Mouse (Mus musculus) intestine, embryonic 15.5 days (tissue): ENCODE results near the gene Gm10160. TPM values are rescaled to one million over a fixed set of nuclear protein-coding genes. Genes with fewer than 3 reads are reported as not detected.

Source experiments
- ATAC-seq: fragments of 200-750 bp; cut with Nextera tagmentation; 2 replicates; pipeline ENCODE4 v1.8.0; 2017; ENCODE audit warnings: moderate TSS enrichment, moderate library complexity
- H3K27ac ChIP-seq: fragments of 300-500 bp; sonication (generic); 2 replicates; pipeline ENCODE4 v1.5.1; 2015; ENCODE audit warnings: mild to moderate bottlenecking, inconsistent platforms
- H3K27me3 ChIP-seq: fragments of 300-500 bp; sonication (generic); replicated peaks from 2 replicates; pipeline ENCODE4 v1.6.1; 2015; ENCODE audit warnings: inconsistent platforms
- H3K36me3 ChIP-seq: fragments of 300-500 bp; sonication (generic); 2 replicates; pipeline ENCODE4 v1.6.1; 2015; ENCODE audit warnings: inconsistent platforms
- H3K4me1 ChIP-seq: fragments of 300-500 bp; sonication (generic); replicated peaks from 2 replicates; pipeline ENCODE4 v1.6.1; 2015; ENCODE audit warnings: inconsistent platforms
- H3K4me2 ChIP-seq: fragments of 300-500 bp; sonication (generic); replicated peaks from 2 replicates; pipeline ENCODE4 v1.6.1; 2015; ENCODE audit warnings: mild to moderate bottlenecking, inconsistent platforms
- H3K4me3 ChIP-seq: fragments of 300-500 bp; sonication (generic); replicated peaks from 2 replicates; pipeline ENCODE4 v1.5.1; 2015; ENCODE audit warnings: inconsistent platforms
- H3K9ac ChIP-seq: fragments of 300-500 bp; sonication (generic); 2 replicates; pipeline ENCODE4 v1.6.1; 2015; ENCODE audit warnings: inconsistent platforms
- H3K9me3 ChIP-seq: fragments of 300-500 bp; sonication (generic); 2 replicates; pipeline ENCODE4 v1.6.1; 2016; ENCODE audit warnings: inconsistent platforms
- WGBS: fragments of 180-500 bp; shearing (Covaris S2); methylation state at CpG from one replicate; pipeline ENCODE4 v1.1.7; 2015; 5-methylcytosine and 5-hydroxymethylcytosine counted together
- polyA plus RNA-seq: library from polyadenylated mRNA; unstranded; fragments of >200 nt; fragmentation: Nextera tagmentation; extraction: Ambion mirVana; gene quantifications from 2 replicates; pipeline ENCODE4 v1.2.1, GENCODE M21; 2015

Gene Gm10160
- polyA plus RNA-seq, 1 experiment from 2014 or later, result not detected

DNA sequence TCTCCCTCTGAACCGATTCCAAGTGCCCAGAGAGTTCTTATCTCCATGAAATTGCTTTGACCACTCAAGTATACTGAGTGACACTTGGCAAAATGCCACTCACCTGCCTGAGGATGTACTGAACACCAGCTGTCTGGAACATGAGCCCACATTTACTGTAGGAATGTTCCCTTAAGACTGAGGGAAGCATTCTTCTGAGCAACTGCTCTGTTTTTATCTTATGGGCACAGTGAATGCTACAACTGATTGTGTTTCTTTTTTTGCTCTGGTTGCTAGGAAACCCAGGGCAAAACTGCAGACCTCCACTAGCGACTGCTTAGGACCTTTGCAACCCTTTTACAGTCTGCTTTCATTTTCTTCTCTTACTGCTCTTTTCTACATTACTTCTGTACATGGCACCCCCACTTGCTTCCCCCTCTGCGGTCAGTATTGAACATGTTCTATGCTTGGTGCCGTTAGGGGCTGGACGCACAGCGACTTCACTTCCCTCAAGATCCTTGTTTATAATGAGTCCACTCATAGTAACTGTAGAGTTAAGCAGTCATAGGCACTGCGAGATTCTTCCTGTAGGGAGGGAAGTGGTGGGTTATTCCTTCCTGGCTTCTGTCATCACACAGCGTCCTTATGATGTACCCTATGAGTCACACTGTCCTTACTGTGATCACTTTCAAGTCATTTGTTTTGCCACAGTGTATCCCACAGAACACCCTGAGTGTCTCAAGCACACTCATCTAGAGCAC, 856 bp downstream of the Gm10160 start:
- H3K27me3 ChIP-seq, result peaks cover 23% of the 10 kb centered on the region
- H3K9me3 ChIP-seq, result no peaks in the 10 kb centered on the region
- H3K9ac ChIP-seq, result no peak overlapping the region
- H3K36me3 ChIP-seq, result no peaks in the 10 kb centered on the region
- peak; percentile 49; the same call in 1 of the 2 replicates for ATAC-seq
- H3K4me1 ChIP-seq, result peaks cover 7% of the 10 kb centered on the region
- WGBS, result 53% methylated on average over 8 of the region's 8 CpGs
- H3K4me3 ChIP-seq, result no peak overlapping the region
- H3K27ac ChIP-seq, result no peak overlapping the region
- H3K4me2 ChIP-seq, result no peak overlapping the region

DNA sequence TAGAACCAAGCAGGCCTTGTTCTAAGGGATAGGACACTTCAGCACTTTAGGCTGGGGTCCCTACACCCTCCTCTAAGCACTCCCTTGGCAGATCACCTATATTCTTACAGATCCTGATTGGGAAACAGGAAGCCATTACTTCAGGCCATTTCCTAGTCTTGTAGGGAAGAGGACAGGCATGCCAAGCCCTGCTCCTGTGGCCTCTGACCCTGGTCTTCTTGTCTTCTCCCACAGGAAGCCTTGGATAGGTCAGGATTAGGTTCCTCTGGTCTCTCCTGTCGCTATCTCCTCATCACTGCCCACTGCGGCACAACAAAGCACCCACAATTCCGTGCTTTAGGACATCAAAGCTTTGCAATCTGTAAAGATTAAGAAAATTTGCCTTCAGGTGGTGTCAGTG, 3.9 kb downstream of the Gm10160 start:
- no peak for ATAC-seq

DNA sequence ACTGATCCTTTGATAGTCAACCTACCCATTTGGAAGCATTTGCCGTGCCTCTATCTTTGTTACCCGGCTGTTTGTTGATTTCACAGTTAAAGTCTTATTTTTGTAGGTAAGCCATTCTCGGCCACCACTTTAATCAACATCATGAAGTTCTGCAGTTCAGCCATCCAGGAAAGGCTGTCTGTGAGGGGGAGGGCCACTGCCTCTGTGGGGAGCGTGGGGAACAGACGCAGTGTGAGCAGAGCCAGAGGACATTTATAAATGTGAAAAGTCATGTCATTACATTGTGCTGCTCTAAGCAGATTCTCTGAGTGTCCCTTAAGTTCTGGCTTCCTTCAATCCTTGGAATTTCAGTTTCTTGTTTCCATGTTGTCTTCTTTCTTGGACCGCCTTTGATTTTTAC, 5.4 kb downstream of the Gm10160 start:
- no peak overlapping the region for H3K27ac ChIP-seq
- no peak overlapping the region for H3K9ac ChIP-seq
- no peaks in the 10 kb centered on the region for H3K36me3 ChIP-seq
- H3K4me2 ChIP-seq, result no peak overlapping the region
- no peaks in the 10 kb centered on the region for H3K4me1 ChIP-seq
- H3K27me3 ChIP-seq, result no peaks in the 10 kb centered on the region
- 73% methylated on average over 6 of the region's 6 CpGs for WGBS
- no peak overlapping the region for H3K4me3 ChIP-seq
- no peaks in the 10 kb centered on the region for H3K9me3 ChIP-seq
- ATAC-seq, result no peak

More for the DNA sequence above, 3.9 kb downstream of the Gm10160 start:
- H3K4me2 ChIP-seq, result no peak overlapping the region
- H3K36me3 ChIP-seq, result no peaks in the 10 kb centered on the region
- H3K4me1 ChIP-seq, result no peaks in the 10 kb centered on the region
- H3K27ac ChIP-seq, result no peak overlapping the region
- 74% methylated on average over 3 of the region's 3 CpGs for WGBS
- H3K9ac ChIP-seq, result no peak overlapping the region
- no peak overlapping the region for H3K4me3 ChIP-seq
- H3K27me3 ChIP-seq, result no peaks in the 10 kb centered on the region
- H3K9me3 ChIP-seq, result no peaks in the 10 kb centered on the region

DNA sequence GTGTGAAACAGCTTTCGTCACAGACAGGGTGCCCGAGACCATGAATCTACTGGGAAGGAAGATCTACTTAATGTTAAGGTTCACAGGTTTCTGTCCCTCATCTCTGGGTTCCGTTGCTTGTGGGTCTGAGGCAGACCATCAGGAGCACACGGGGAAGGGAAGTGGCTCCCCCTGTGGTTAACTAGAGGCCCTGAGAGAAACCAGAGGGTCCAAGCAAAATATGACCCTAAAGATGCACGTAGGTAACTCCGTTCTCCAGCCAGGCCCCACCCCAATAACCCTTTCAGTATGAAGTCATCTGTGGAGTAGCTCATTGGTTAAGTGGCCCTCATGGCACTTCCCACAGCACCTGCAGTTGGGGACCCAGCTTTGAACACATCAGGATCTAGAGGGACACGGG, 6.0 kb downstream of the Gm10160 start:
- ATAC-seq, result no peak
- whole genome bisulfite sequencing, result 87% methylated on average over 7 of the region's 7 CpGs
- no peaks in the 10 kb centered on the region for H3K27me3 ChIP-seq
- no peaks in the 10 kb centered on the region for H3K9me3 ChIP-seq
- H3K9ac ChIP-seq, result no peak overlapping the region
- no peaks in the 10 kb centered on the region for H3K36me3 ChIP-seq
- H3K4me3 ChIP-seq, result no peak overlapping the region
- H3K4me1 ChIP-seq, result no peaks in the 10 kb centered on the region
- no peak overlapping the region for H3K4me2 ChIP-seq
- H3K27ac ChIP-seq, result no peak overlapping the region

GRCm38 (mm10) chr7:81849214-81849613, 6.4 kb downstream of the Gm10160 start:
- Histone ChIP-seq H3K4me2 (no peak overlapping the region), H3K27ac (no peak overlapping the region), H3K36me3 (no peaks in the 10 kb centered on the region), H3K27me3 (no peaks in the 10 kb centered on the region), H3K4me1 (no peaks in the 10 kb centered on the region), H3K9ac (no peak overlapping the region), H3K9me3 (no peaks in the 10 kb centered on the region), H3K4me3 (no peak overlapping the region)
- ATAC-seq, result no peak
- WGBS, result 85% methylated on average over 5 of the region's 5 CpGs

DNA sequence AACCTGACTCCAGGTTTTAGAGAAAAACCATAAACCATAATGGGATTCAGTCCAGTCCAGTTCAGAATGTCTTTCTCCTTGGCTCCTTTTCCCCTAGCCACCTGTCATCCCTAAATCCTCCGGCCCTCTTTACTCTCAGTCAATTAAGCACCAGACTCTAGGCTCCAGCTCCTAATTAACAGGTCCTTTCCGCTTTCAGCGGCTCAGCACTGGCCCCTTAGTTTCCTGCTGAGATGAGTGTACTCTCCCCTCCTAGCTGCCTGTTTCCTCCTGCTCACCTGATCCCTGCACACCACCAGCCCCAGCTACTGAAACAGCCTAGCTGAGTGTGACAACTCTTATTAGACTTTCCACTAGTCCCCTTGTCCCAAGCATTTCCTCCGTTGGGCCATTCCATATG, 7.8 kb downstream of the Gm10160 start:
- Histone ChIP-seq H3K27me3 (no peaks in the 10 kb centered on the region), H3K9ac (no peak overlapping the region), H3K36me3 (no peaks in the 10 kb centered on the region), H3K4me3 (no peak overlapping the region), H3K27ac (no peak overlapping the region), H3K4me2 (no peak overlapping the region), H3K9me3 (no peaks in the 10 kb centered on the region), H3K4me1 (no peaks in the 10 kb centered on the region)
- 51% methylated on average over 4 of the region's 4 CpGs for WGBS
- ATAC-seq, result no peak

GRCm38 (mm10) chr7:81847010-81847409, 8.6 kb downstream of the Gm10160 start:
- H3K36me3 ChIP-seq, result no peaks in the 10 kb centered on the region
- H3K27ac ChIP-seq, result no peak overlapping the region
- no peaks in the 10 kb centered on the region for H3K27me3 ChIP-seq
- no peaks in the 10 kb centered on the region for H3K4me1 ChIP-seq
- WGBS, result 42% methylated on average over 8 of the region's 8 CpGs
- no peaks in the 10 kb centered on the region for H3K9me3 ChIP-seq
- no peak for ATAC-seq
- no peak overlapping the region for H3K9ac ChIP-seq
- no peak overlapping the region for H3K4me2 ChIP-seq
- H3K4me3 ChIP-seq, result no peak overlapping the region

DNA sequence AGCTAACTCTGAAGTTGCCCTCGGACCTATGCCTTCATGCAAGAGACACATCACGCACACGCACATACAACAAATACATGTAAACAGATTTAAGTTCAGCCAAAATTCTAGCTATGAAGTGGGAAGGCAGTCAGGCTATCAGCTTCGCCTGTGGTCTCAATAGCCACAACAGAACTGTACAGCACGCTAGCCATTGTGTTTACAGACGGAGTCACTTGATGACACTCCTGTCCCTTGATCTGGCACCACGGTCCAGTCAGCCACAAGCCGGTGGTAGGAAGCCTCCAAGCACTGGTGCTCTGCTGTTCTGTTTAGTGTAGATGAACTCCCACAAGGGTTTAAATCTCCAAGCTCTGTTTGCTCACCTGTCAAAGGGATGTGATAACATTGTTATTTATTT, 9.6 kb downstream of the Gm10160 start:
- H3K4me3 ChIP-seq, result no peak overlapping the region
- H3K36me3 ChIP-seq, result no peaks in the 10 kb centered on the region
- no peak overlapping the region for H3K27ac ChIP-seq
- no peaks in the 10 kb centered on the region for H3K27me3 ChIP-seq
- no peaks in the 10 kb centered on the region for H3K9me3 ChIP-seq
- no peak overlapping the region for H3K4me2 ChIP-seq
- no peak for ATAC-seq
- H3K9ac ChIP-seq, result no peak overlapping the region
- H3K4me1 ChIP-seq, result no peaks in the 10 kb centered on the region
- WGBS, result 55% methylated on average over 8 of the region's 8 CpGs

DNA sequence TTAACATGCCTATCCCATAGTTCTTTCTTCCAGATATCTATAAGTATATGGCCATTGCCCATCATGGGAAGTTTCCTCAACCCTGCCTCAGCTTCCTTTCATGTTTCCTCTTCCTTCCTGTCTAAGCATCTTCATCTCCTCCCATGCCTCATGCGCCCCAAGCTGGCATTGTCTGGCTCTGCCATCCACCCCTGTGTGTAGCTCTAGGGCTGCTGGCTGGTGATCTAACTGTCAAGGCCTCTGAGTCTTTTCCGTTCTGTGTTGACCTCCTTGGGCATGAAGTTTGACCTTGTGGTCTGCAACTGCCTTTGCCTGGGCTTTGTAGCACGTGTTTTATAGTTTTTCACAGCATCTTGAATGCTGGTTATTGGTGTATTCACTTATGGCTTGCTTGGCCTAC, 10.3 kb downstream of the Gm10160 start:
- Histone ChIP-seq H3K4me2 (no peak overlapping the region), H3K9me3 (no peaks in the 10 kb centered on the region), H3K9ac (no peak overlapping the region), H3K36me3 (no peaks in the 10 kb centered on the region), H3K27ac (no peak overlapping the region), H3K27me3 (no peaks in the 10 kb centered on the region), H3K4me3 (no peak overlapping the region), H3K4me1 (no peaks in the 10 kb centered on the region)
- 79% methylated on average over 3 of the region's 3 CpGs for WGBS
- ATAC-seq, result no peak

- no peak for ATAC-seq
- Histone ChIP-seq H3K4me1 (no peaks in the 10 kb centered on the region), H3K9me3 (no peaks in the 10 kb centered on the region), H3K9ac (no peak overlapping the region), H3K4me2 (no peak overlapping the region), H3K36me3 (no peaks in the 10 kb centered on the region), H3K27me3 (no peaks in the 10 kb centered on the region), H3K27ac (no peak overlapping the region), H3K4me3 (no peak overlapping the region)
- WGBS, result 73% methylated on average over 11 of the region's 11 CpGs
Measured at GRCm38 (mm10) chr7:81844801-81845200, 10.8 kb downstream of the Gm10160 start.

GRCm38 (mm10) chr7:81843903-81844302, 11.7 kb downstream of the Gm10160 start:
- Histone ChIP-seq H3K4me3 (no peak overlapping the region), H3K4me2 (no peak overlapping the region), H3K4me1 (no peaks in the 10 kb centered on the region), H3K9me3 (no peaks in the 10 kb centered on the region), H3K9ac (no peak overlapping the region), H3K36me3 (no peaks in the 10 kb centered on the region), H3K27ac (no peak overlapping the region), H3K27me3 (no peaks in the 10 kb centered on the region)
- ATAC-seq, result no peak
- WGBS, result 84% methylated on average over 8 of the region's 8 CpGs

- no peak overlapping the region for H3K9ac ChIP-seq
- no peaks in the 10 kb centered on the region for H3K36me3 ChIP-seq
- H3K4me3 ChIP-seq, result no peak overlapping the region
- no peaks in the 10 kb centered on the region for H3K27me3 ChIP-seq
- no peak overlapping the region for H3K4me2 ChIP-seq
- no peaks in the 10 kb centered on the region for H3K4me1 ChIP-seq
- no peak for ATAC-seq
- no peak overlapping the region for H3K27ac ChIP-seq
- WGBS, result 81% methylated on average over 1 of the region's 1 CpGs
- no peaks in the 10 kb centered on the region for H3K9me3 ChIP-seq
Measured at GRCm38 (mm10) chr7:81842998-81843397, 12.6 kb downstream of the Gm10160 start.

GRCm38 (mm10) chr7:81842141-81842540, 13.5 kb downstream of the Gm10160 start:
- no peaks in the 10 kb centered on the region for H3K36me3 ChIP-seq
- H3K9ac ChIP-seq, result no peak overlapping the region
- no peak for ATAC-seq
- 85% methylated on average over 7 of the region's 7 CpGs for WGBS
- H3K27me3 ChIP-seq, result no peaks in the 10 kb centered on the region
- H3K9me3 ChIP-seq, result no peaks in the 10 kb centered on the region
- H3K4me3 ChIP-seq, result no peak overlapping the region
- no peak overlapping the region for H3K27ac ChIP-seq
- H3K4me2 ChIP-seq, result no peak overlapping the region
- H3K4me1 ChIP-seq, result no peaks in the 10 kb centered on the region
